Mouse (Mus musculus): ENCODE data around the gene Ino80.
"Not testable (repeated sequence)": the region's sequence is repeated elsewhere in the genome, so short reads cannot be mapped to it uniquely, and the experiment has no call there.

The Ino80 gene

DNA sequence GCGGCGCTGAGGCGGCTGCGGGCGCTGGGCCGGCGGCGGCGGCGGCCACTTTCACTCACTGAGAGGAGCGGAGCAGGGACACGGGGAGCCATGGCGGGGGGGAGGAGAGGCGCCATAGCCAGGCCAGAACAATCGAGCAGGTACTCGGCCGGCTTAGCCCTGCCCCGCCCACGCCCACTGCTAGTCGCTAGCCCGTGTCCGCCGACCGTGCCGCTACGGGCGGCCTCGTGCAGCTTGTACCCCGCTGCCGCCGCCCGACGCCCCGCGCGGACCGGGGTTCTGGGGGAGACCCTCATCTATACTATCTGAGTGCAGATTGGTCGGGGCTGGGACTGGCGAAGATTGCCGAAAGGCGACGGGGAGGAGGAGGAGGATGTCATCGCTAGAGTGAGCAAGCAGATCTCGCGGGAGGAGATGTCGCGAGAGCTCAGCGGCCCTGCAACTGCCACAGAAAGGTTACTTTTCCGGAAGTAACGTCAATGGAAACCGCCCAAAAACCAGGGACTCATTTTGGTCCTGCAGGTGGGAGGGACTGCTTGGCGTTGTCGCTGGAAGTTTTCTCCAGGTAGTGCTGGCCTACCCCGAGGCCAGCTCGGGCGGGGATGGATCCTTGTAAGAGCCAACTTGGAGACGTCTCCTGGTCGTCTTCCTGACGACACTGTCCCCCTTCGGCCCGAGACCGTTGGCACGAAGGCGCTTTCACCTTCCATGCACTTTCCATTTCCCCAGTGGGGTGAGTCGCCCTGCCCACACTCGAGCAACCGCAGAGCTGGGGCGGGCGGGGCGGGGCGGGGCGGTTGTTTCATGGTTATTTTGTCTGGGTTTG, at the start of gene Ino80:
Ino80 (minus strand) TSS at position 117 of the 826 bp plus-strand sequence.
- DNase-seq = peak; percentile 100

DNA sequence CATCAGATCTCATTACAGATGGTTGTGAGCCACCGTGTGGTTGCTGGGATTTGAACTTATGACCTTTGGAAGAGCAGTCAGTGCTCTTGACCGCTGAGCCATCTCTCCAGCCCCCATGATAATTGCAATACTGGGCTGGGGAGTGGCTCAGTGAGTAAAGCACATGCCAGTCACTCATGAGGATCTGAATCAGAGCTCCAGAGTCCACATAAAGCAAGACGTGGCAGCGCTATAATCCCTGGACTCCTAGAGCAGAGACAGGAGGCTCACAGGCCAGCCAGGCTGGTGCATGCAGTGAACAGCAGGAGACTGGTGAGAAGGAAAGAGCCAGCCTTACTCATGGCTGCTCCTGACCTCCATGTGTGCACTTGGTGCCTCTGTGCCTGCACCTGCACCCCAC, 47.9 kb upstream of the Ino80 start:
- no peak for DNase-seq

DNA sequence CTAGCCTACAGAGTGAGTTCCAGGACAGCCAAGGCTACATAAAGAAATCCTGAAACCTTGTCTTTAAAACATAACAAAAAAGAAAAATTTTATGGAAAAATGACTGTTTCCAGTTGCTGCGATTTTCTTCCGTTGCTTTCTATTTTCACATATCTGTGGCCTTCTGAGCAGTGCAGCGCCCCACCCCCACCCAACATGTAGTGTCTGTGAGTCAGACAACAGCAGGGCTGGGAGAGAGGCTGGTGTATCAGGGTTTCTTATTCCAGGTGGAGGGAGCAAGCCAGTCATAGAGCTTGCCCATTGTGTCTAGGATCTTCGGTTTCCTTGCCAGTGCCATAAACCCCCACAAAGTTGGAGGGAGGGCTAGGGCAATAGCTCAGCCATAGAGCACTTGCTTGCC, 46.3 kb upstream of the Ino80 start:
- DNase-seq = no peak

DNA sequence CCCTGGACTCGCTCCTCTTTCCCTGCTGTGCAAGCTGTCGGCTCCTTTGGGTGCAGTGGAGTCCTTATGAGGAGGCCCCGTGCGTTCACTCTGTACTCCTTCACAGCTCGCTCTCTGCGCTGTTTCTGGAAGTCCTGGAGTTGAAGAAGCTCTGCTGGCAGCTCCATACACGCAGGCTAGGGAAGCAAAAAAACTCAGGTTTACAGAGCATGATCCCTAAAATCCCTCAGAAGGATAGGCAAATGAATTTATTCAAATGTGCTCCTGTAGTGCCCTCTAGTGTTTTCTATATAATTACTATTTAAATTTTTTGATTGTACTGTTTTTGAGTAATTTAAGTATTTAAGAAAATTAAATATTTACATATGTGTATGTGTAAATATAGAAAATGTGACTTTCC, 43.1 kb upstream of the Ino80 start:
- peak in 1 of 2 experiments; percentile 6 for DNase-seq

DNA sequence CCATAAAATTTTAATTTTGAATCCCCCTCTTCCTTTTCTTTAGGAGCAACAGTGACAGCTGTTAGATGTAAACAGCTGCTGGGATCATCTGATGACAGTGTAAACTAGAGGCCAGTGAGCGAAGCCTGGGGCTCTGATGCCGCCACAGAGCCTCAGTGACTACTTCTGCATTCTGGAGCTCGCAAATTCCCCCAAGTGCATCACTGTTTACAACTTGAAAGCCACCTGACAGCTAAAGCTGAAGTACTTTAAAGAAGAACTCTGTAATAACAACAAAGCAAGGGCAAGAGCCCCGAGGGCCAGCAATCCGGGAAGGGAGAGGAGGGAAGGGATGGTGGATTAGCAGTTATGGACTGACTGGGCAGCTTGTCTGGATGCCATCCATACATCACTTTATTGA, 39.3 kb upstream of the Ino80 start:
- no peak for DNase-seq

DNA sequence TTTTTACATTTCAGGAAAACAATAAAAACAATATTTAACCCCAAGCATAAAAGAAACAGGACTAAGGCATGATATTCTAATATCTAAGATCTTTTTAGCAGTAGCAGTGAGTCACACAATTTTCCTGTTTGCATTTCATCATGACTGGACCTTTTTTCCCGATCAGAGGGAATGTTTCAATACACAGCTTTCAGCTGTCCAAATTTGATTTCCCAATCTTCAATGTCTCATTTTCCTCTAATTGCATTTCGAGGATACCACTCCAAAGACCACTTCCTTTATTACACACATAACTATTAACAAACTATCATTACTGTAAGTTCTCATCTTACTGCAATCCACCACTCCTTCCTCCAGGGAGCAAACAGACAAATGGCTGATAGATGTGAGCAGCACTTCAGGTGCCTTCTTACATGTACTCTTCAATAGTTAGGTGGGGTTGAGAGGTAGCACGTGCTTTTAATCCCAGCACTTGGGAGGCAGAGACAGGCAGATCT, 36.6 kb upstream of the Ino80 start:
- no peak for DNase-seq

DNA sequence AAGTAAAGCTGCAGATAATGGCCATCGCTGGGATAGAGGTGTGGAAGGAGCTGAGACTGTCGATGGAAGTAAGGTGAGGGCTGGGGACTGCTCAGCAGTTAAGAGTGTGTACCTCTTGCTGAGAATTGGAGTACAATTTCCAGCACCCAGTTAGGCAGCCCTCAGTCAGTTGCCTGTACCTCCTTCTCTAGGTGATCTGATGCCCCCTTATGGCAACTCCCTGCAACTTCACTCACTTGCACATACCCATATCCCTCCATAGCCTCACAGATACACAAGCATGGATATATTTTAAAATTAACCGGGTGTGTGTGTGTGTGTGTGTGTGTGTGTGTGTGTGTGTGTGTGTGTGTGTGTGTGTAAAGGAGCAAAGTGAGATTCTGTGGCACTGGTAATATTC, 34.8 kb upstream of the Ino80 start:
- DNase-seq = peak in 1 of 2 experiments; percentile 53

DNA sequence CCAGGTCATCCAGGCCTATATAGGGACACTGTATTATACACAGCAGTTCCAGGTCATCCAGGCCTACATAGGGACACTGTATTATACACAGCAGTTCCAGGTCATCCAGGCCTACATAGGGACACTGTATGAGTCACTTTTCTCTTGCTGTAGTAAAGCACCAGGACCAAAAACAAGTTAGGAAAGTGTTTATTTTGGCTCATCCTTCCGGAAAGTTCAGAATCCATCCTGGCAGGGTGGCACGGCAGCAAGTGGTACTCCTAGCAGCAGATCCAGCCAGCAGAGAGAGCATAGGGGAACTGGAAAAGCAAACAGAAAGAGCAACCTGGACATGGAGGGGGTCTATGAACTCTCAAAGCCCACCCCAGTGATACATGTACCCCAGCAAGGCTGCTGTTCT, 33.4 kb upstream of the Ino80 start:
- DNase-seq = peak; percentile 9 to 11

DNA sequence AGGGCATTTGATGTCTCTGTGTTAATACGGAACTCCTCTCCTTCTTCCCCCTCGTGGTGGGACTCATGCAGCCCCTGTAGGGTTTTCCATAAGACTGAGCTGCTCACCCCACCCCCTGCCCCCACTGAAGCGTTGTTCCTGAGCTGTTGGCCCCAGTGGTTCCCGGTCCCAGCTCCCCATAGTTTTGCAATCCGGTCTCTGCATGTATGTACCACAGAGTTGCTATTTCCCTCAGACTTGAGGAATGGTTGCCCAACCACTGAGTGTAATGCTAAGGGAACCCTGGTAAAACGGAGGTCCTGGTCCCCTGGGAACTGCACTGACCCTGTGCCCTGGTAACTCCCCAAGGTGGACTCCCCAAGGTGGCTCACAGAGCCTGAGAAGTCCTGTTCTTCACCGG, 31.0 kb upstream of the Ino80 start:
- not testable (repeated sequence) for DNase-seq

DNA sequence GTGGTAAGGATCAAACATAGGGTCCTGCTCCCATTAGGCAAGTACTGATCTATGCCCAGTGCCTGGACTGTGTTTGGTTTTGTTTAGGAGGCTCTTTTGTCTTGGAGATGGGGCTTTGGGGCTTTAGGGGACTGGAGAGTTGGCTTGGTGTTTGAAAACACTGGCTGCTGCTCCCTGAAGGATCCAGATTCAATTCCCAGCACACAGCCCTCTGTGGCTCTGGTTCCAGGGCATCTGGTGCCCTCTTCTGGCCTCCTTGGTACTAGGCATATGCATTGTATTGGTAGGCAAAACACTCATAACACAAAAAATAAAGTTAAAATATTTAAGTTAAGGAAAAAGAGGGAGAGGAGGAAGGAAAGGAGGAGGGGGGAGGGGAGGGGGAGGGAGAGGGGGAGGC, 29.6 kb upstream of the Ino80 start:
- DNase-seq = peak; percentile 14 to 65

DNA sequence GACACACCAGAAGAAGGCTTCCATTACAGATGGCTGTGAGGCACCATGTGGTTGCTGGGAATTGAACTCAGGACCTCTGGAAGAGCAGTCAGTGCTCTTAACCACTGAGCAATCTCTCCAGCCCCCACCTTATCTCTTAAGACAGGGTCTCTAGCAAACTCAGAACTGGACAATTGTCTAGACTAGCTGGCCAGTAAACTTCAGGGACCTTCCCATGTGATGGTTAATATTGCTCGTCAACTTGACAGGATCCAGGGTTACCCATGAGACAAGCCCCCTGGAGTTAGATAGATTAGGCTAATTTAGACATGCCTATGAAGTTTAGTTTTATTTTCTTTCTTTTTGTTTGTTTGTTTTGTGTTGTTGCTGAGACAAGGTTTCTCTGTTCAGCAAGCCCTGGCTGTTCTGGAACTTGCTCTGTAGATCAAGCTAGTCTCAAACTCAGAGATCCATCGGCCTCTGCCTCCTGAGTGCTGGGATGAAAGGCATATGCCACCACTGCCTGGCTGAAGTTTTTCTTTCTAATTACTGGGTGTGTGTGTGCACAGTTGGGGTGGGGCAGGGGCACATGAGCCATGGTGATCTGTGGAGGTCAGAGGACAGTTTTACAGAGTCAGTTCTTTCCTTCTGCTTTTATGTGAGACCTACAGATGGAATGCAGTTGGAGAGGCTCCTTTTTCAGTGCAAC, 23.6 kb upstream of the Ino80 start:
- DNase-seq = no peak

DNA sequence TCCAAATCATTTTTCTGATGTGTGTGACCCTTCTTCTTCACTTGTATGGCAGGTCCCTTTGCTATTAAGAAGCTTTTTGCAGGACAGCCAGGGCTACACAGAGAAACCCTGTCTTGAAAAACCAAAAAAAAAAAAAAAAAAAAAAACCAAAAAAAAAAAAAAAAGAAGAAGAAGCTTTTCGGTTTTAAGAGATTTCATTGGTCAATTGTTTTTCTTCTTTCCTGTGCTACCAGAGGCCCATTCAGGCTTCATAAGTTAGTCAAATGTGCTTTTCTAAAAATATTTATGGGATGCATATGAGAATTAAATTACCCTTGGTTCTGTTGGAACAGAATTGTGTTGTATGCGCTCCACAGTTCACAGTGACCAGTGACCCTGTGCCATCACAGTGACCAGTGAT, 21.4 kb upstream of the Ino80 start:
- DNase-seq = no peak

DNA sequence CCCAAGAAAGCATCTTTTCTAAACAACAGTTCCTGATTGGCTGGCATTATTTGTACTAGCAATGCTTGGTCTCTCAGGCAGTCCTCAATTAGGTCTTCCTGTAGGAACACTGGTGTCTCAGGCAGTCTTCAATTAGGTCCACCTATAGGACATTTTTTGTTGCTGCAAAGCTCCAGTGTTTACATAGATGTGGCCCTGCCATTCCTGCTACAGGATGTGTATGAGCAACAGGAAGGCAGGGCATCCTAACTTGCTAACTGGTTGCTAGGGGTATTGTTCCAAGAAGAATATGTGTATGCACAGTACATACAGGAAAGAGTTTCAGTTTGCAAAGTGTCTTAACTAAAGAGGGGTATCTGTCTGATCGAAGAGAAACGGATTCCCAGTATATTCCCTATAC, 18.6 kb upstream of the Ino80 start:
- DNase-seq = no peak

DNA sequence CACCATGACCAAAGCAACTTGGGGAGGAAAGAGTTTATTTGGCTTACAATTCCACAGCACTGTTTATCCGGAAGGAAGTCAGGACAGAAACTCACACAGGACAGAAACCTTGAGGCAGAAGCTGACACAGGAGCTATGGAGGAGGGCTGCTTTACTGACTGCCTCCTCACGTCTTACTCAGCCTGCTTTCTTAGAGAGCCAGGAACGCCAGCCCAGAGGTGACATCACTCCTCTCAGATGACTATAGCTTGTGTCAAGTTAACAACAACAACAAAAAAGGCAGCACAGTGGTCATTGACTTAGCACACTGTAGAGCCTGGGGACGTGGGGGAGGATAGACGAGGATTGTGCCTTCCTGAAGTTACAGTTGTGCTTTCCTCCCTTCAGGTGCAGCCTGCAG, 14.5 kb upstream of the Ino80 start:
- DNase-seq = no peak

DNA sequence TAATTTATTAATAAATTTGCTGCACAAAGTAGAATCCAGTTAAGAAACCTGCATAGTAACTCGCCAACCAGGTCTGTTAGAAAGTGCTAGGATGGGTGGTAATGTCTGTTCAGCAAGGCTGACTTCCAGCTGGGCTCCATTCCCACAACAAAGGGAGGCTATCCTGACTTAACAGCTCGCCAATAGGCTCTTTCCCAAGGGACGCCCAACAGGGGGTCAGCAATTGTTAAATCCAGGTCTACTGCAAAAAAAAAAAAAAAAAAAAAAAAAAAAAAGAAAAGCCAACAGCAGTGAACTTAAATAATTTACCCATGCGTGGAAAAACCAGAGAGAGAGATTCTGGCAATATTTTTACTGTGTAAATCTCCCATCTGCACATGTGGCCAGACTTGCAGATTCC, 9.0 kb upstream of the Ino80 start:
- DNase-seq = no peak

DNA sequence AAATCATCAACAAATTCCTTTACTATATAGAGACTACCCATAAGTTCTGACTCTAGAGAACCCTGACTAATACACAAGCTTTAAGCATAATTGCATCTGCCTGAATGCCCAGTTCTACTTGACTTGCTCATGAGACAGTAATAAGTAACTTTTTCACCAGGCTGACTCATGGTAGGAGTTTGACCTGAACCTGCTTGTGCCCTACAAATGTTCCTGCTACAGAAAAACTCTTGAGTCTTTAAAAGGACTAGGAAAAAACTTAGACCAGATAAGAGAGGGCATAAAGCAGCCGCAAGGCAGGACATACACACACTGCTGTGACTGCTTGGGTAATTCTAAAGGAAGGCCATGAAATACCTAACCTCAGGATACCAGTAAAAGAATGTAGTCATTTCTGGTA, 4.8 kb upstream of the Ino80 start:
- peak; percentile 36 to 79 for DNase-seq

DNA sequence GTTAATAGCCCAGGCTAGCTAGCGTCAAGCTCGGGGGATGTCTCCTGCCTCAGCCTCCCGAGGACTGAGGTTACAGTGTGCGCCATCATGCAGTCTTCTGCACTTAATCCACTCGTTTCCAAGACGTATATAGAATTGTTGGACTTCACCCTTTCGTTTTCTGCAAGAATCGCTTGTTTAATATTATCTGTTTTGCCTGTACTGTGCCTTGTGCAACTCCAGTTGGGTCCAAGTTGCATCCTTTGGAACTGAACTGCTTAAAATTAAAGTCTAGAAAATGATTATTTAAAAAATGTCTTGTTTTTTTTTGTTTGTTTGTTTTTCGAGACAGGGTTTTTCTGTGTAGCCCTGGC, 886 bp upstream of the Ino80 start:
- no peak for DNase-seq

DNA sequence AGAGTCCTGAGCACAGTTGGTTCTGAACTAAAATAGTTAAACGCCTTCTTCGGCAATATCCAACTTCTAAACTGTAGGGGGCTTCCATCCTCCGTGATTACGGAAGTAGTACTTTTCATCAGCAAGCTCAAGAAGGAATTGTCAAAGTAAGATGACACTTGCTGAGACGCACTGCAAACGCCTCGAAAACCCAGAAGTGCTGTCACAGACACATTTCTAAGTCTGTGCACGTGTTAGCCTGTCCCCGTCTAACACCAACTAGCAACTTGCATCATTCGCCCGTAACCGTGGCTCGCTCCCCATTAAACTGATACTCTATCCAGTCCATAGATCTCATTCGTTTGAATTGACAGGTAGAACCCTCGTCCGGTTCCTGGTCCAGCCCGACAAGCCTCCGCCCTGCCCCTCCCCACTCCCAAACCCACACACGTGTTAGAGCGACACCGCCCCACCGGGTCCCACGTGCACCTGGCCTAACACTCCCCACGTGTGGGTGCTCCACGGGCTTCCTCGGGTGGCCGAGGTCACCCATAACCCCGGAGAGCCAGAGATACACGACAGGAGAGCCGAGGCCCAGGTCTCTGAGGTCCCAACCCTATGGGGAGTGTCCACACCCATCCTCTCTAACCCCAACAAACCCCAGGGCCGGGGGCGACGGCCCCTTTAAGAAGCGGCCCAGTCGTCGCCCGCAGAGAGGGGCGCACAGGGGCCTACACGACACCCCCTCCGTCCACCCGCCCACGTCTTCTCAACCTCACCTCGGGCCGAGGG, 681 bp downstream of the Ino80 start:
- DNase-seq = peak; percentile 77 to 83

DNA sequence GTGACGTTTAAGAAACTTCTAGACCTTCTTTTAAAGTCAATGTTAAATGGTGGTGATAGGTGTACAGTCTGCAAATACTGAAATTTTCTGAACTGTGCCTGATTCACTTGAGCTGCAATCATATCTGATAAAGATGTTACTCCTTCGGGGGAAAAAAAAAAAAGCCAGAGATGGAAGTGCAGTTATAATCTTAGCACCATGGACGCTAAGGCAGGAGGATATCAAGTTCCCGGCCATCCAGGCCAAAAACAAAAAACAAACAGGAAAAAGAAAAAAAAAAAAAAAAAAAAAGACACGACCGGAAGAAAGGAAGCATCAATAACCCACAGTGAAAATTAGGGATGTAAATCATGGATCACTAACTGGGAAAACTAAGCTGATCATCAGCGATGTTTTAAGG, 1.3 kb downstream of the Ino80 start:
- no peak for DNase-seq

DNA sequence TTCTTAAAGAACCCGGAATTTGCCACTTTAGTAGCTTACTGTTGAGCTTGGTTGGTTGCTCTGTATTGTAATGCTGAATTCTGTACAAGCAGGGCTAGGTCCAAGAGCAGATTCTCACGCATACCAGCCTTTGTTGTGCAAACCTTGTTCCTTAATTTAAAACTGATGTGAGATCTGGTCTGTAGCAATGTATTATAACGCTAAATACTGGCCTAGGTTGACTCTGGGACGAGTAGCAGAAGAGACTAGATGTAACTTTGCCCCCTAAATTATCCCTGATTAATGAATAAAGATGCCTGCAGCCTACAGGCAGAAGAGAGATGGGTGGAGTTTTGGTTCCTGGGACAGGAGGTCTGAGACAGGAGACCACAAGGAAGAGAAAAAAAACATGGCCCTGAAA, 13.5 kb downstream of the Ino80 start:
- DNase-seq = peak in 1 of 2 experiments; percentile 37

DNA sequence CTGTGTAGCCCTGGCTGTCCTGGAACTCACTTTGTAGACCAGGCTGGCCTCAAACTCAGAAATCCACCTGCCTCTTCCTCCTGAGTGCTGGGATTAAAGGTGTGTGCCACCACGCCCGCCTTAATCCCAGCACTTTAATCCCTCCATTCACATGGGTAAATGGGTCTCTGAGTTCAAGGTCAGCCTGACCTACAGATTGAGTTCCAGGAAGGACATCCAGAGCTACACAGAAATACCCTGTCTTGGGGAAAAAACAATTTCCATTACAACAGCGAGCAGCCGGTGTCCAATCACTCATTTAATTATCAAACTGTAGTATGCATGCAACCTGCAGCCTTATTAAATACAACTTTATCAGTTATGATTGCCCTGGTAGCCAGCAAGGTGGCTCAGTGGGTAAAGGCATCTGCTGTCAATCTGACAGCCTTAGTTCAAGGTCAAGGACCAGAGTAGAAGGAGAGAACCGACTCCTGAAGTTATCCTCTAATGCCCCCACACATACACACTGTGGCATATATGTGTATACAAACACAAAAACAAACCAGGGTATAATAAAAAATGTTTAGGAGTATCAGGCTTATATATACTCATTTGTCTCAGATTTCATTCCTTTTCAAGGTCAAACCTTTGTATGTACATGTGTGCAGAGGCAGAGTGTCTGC, 14.2 kb downstream of the Ino80 start:
- DNase-seq = no peak

DNA sequence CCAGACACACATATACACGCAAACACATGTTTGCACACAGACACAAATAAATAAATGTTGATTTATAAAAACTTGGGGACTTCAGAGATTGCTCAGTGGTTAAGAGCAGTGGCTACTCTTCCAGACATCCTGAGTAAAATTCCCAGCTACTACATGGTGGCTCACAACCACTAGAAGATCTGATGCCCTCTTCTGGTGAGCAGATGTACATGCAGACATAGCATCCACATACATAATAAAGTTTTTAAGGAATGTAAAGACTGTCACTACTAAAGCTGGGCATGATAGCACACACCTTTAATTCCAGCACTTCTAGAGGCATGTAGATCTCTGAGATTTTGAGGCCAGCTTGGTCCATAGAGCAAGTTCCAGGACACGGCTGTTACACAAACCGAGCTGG, 16.5 kb downstream of the Ino80 start:
- DNase-seq = no peak

DNA sequence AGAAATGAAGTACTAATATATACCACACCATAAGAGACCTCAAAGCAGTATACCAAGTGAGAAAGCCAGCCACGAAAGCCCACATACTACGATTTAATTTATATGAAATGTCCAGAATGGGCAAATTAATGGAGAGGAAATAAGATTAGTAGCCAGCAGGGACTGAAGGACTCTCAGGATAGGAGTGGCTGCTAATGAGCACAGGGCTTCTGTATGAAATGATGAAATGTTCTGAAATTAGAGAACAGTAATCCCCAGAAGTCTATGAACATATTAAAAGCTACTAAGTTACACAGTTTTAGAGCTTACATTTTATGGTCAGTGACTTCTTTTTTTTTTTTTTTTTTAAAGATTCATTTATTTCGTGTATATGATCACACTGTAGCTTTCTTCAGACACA, 22.9 kb downstream of the Ino80 start:
- DNase-seq = no peak

Data from kidney, postnatal 36 days (tissue).